Mouse (Mus musculus) myocyte (in vitro differentiated cells): ENCODE results near the gene Mrpl48.

Source experiments
- CEBPB ChIP-seq: IDR thresholded peaks from 2 replicates; pipeline ENCODE4 v1.6.1; 2011; ENCODE audit warnings: mild to moderate bottlenecking, moderate library complexity; ENCODE audit not compliant: poor library complexity, insufficient read depth, severe bottlenecking
- E2F4 ChIP-seq: IDR thresholded peaks from one replicate; pipeline ENCODE4 v1.6.1; 2011; ENCODE audit warnings: mild to moderate bottlenecking, control low read depth, moderate library complexity; ENCODE audit not compliant: insufficient read depth
- MAX ChIP-seq: IDR thresholded peaks from one replicate; pipeline ENCODE4 v1.6.1; 2011; ENCODE audit warnings: low read depth, mild to moderate bottlenecking, control low read depth
- MYOD1 ChIP-seq, 3 experiments: IDR thresholded peaks; one replicate each; pipeline ENCODE4 v1.6.1; 2011; ENCODE audit warnings: control low read depth in 2 of 3, low read depth in 2 of 3, mild to moderate bottlenecking in 2 of 3, moderate library complexity in 1 of 3; ENCODE audit not compliant: insufficient read length in 2 of 3, control insufficient read depth in 1 of 3
- MYOG ChIP-seq, 3 experiments: IDR thresholded peaks; one replicate each; pipeline ENCODE4 v1.6.1; 2011; ENCODE audit warnings: control low read depth in 2 of 3, low read depth in 2 of 3, mild to moderate bottlenecking in 2 of 3; ENCODE audit not compliant: insufficient read length in 2 of 3, control insufficient read depth in 1 of 3, insufficient read depth in 1 of 3
- POLR2A ChIP-seq: IDR thresholded peaks from one replicate; pipeline ENCODE4 v1.6.1; 2011; ENCODE audit warnings: low read depth, mild to moderate bottlenecking, control low read depth, moderate library complexity; ENCODE audit not compliant: insufficient read length
- POLR2AphosphoS2 ChIP-seq: IDR thresholded peaks from one replicate; pipeline ENCODE4 v1.6.1; 2011; ENCODE audit warnings: low read depth, control low read depth; ENCODE audit not compliant: insufficient read length
- REST ChIP-seq: IDR thresholded peaks from one replicate; pipeline ENCODE4 v1.6.1; 2011; ENCODE audit warnings: mild to moderate bottlenecking, control low read depth, moderate library complexity; ENCODE audit not compliant: insufficient read depth, insufficient read length
- SRF ChIP-seq: IDR thresholded peaks from one replicate; pipeline ENCODE4 v1.6.1; 2011; ENCODE audit warnings: low read depth; ENCODE audit not compliant: control insufficient read depth, insufficient read length
- TCF12 ChIP-seq: IDR thresholded peaks from one replicate; pipeline ENCODE4 v1.6.1; 2011; ENCODE audit warnings: mild to moderate bottlenecking, control low read depth; ENCODE audit not compliant: poor library complexity, insufficient read depth, severe bottlenecking
- TCF3 ChIP-seq: IDR thresholded peaks from one replicate; pipeline ENCODE4 v1.6.1; 2011; ENCODE audit warnings: low read depth, control low read depth; ENCODE audit not compliant: insufficient read length
- USF1 ChIP-seq: IDR thresholded peaks from one replicate; pipeline ENCODE4 v1.6.1; 2011; ENCODE audit warnings: low read depth, mild to moderate bottlenecking, control low read depth, moderate library complexity

DNA sequence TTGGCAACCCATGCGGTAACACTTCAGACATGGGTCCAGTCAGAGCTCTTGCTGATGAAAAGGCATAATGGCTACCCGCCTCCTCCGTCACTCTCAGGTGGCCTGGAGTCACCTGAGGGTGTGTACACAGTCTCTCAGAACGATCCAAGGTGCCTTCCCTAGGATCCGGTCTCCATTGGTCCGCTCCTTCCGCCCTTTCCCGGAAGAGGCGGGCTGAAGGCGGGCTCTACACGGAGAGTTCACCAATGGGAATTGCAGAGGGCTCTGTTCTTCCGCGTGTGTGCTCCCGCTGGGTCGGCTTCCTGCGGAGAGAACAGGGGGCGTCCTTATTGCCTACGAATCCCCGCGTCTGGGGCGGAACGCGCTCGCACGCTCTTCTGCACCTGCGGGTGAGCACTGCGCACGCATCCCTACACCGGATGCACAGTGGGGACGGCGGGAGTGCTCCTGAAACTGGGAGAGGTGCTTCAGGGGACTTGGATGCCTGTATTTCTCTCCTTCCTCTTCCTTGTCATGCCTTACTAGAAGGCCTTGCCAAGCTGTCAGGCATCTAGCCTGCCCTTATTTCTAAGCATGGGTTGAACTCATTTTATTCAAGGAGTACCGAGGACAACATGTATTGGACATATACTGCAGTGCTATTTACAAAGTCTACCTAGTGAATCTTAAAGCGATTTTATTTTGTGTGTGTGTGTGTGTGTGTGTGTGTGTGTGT, 71.1 kb downstream of the Mrpl48 start, which contains the start of gene Coa4:
- TF ChIP-seq POLR2A (peak; percentile 71), POLR2AphosphoS2 (no peak), MYOD1 (IDR thresholded peaks at IDR 0.05; ENCODE audit: control insufficient read depth in 1 of 3, insufficient read length in 2 of 3, low read depth in 2 of 3) (no peak), TCF12 (no peak), CEBPB (no peak), USF1 (no peak), MAX (no peak), SRF (no peak), REST (no peak), E2F4 (no peak), TCF3 (no peak), MYOG (IDR thresholded peaks at IDR 0.05; ENCODE audit: control insufficient read depth in 1 of 3, insufficient read depth in 1 of 3, insufficient read length in 2 of 3, low read depth in 2 of 3) (no peak)
